Mouse (Mus musculus) induced T-regulatory cell, adult 2 months (primary cell): ENCODE data around the gene Liph.
A peak's percentile ranks its signal among the peaks of the same experiment; 100 is the strongest.
"Not testable (repeated sequence)": the region's sequence is repeated elsewhere in the genome, so short reads cannot be mapped to it uniquely, and the experiment has no call there.

Experiments
- DNase-seq: peaks from one replicate; pipeline ENCODE4 v3.0.0-alpha.2; 2012; ENCODE audit warnings: low read depth

Gene Liph

DNA sequence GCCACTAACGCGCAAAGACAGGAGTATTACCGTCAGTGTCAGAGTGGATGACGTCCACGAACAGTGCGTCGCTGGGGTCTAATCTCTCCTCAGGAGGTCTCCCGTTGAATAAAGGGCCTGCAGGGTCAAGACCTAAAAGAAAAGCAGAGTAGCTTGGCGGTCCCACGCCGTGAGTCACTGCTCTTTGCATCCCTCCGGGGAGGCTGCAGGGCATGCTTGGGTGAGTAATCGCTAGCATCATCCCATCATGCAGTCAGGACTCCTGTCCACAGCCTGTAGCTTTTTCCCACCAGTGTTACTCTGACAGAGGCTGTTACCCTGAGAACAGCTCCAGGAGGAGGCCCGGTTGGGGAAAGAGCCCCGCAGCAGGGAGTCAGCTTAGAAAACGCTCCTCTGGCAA is 19.3 kb downstream of the Liph start:
- DNase-seq = no peak

DNA sequence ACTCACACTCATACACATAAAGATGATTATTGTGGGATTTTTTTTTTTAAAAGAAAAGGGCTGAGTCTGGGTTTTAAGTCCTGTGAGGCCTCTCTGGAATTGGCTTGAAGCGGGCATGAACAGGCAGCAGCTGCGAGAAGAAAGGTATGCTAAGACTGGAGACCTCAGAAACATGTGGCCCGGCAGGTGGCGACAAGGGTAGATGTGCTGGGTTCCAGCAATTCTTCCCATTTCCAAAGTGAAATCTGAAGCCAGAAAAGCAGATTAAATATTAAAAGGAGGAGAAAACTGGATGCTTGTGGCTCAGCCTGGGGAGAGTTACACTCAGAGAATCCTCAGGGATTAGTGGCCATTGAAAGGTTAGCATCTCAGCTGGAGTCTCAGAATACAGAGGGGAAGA is 24.0 kb downstream of the Liph start:
- no peak for DNase-seq

GRCm38 (mm10) chr16:21970536-21970935 is 24.9 kb downstream of the Liph start:
- no peak for DNase-seq

DNA sequence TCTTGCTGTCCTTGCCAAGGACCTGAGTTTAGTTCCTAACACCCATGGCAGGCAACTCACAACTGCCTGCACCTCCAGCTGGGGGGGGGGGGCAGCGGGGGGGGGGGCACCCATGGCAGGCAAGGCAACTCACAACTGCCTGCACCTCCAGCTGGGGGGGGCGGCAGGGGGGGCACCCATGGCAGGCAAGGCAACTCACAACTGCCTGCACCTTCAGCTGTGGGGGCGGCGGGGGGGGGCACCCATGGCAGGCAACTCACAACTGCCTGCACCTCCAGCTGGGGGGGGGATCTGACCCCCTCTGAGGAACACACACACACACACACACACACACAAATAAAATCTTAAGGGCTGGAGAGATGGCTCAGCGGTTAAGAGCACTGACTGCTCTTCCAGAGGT is 25.6 kb downstream of the Liph start:
- DNase-seq = no peak

DNA sequence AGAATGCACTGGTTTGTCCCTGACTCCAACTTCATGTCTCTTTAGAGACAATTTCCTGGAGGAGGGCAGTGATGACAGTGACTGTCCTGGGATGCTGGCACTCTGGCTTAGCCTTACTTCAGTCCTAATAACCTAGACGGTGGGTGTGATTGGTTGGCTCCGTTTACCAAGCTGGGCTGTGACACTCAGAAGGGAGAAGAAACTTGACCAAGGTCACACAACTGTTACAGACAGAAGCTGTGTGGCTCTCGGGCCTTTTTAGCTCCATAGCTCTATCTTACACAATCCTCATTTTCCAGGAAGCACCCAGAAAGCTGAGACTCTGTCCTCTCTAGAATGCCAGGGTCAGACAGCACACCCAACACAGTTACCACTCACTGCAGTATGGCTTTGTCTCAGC is 29.9 kb downstream of the Liph start:
- DNase-seq = no peak

GRCm38 (mm10) chr16:21955591-21955990 is 39.9 kb downstream of the Liph start:
- DNase-seq = no peak

GRCm38 (mm10) chr16:21946761-21947715 is 48.4 kb downstream of the Liph start, which contains the start of gene Tmem41a:
Gene Tmem41a (minus strand): TSS chr16:21947552.
- peak; percentile 89 for DNase-seq

- no peak for DNase-seq
Observed at GRCm38 (mm10) chr16:21928471-21928870, 67.0 kb downstream of the Liph start.

GRCm38 (mm10) chr16:21916681-21917080 is 78.8 kb downstream of the Liph start:
- no peak for DNase-seq

GRCm38 (mm10) chr16:21913347-21913746 is 82.1 kb downstream of the Liph start:
- DNase-seq = no peak

- DNase-seq = not testable (repeated sequence)
Observed at GRCm38 (mm10) chr16:21908906-21909305, 86.6 kb downstream of the Liph start.

- DNase-seq = no peak
Observed at GRCm38 (mm10) chr16:21906902-21907301, 88.6 kb downstream of the Liph start.

DNA sequence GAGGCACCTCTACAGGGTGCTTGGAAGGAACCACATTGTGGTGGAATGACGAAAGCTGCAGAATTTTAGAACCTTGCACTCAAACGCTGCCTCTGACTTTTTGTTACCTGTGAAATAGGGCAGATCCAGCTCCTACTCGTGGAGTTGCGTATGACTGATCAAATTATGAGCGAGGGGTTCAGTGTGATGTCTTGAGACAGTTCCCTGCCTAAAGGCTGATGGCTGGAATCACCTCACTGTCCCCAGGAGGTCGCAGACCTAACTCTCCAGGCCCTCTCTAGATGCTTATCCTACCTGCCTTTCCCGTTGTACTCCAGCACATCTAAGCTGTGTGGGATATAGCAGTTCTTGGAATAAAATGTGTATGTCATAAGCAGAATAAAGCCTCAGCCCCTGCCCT is 89.5 kb downstream of the Liph start:
- DNase-seq = no peak

DNA sequence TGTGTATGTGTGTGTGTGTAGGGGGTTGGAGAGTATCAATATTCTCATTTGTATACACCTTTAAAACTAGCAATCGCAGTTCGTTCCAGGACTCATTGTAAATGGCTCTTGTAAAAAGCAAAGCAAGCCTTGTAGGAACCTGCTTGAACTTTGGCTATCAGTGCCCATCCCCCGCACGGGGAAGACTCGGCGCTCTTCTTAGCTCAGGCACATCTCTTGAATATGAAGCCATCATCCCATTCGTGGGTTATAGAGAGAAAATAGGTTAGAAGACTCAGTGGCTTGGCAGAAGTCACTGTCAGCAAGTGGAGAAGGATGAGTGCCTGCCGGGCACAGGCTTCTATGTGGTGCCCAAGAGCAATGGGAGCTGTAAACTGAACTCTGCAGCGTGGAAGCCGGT is 90.8 kb downstream of the Liph start:
- DNase-seq = no peak
